Mouse (Mus musculus): ENCODE data around the gene Capns1. TPM values are rescaled to one million over a fixed set of nuclear protein-coding genes. Genes with fewer than 3 reads are reported as not detected.

Gene Capns1
- polyA plus RNA-seq, 1 experiment from 2014 or later: 54.9 TPM

- no peak for ATAC-seq (replicated peaks; ENCODE audit: low FRiP score)
- no peaks in the 10 kb centered on the region for H3K27me3 ChIP-seq (replicated peaks; ENCODE audit: control insufficient read depth, insufficient read depth, low read length)
- H3K4me2 ChIP-seq: no peak overlapping the region
- H3K27ac ChIP-seq (ENCODE audit: low read depth, low read length): no peak overlapping the region
- no peaks in the 10 kb centered on the region for H3K4me1 ChIP-seq (replicated peaks; ENCODE audit: control insufficient read depth, insufficient read depth, low read length)
- H3K9me3 ChIP-seq (ENCODE audit: control insufficient read depth, low read length): peaks cover 19% of the 10 kb centered on the region
- WGBS: 93% methylated on average over 5 of the region's 5 CpGs
- H3K9ac ChIP-seq (ENCODE audit: low read depth, low read length): no peak overlapping the region
- H3K4me3 ChIP-seq (ENCODE audit: low read depth, low read length): no peak overlapping the region
- DNase-seq (ENCODE audit: low spot score): no peak
- peaks cover 25% of the 10 kb centered on the region for H3K36me3 ChIP-seq (ENCODE audit: control insufficient read depth, insufficient read depth, low read length)
Measured at GRCm38 (mm10) chr7:30147011-30147410, 51.6 kb downstream of the Capns1 start.

GRCm38 (mm10) chr7:30143555-30144209 lies 54.9 kb downstream of the Capns1 start:
- Histone ChIP-seq H3K9ac (ENCODE audit: low read depth, low read length) (peak overlapping the region; percentile 47), H3K27me3 (replicated peaks; ENCODE audit: control insufficient read depth, insufficient read depth, low read length) (no peaks in the 10 kb centered on the region), H3K9me3 (ENCODE audit: control insufficient read depth, low read length) (no peaks in the 10 kb centered on the region; the same call in 1 of the 2 replicates), H3K4me2 (peak overlapping the region; percentile 49), H3K4me3 (ENCODE audit: low read depth, low read length) (peak overlapping the region; percentile 44), H3K36me3 (ENCODE audit: control insufficient read depth, insufficient read depth, low read length) (peaks cover 8% of the 10 kb centered on the region), H3K4me1 (replicated peaks; ENCODE audit: control insufficient read depth, insufficient read depth, low read length) (no peaks in the 10 kb centered on the region), H3K27ac (ENCODE audit: low read depth, low read length) (no peak overlapping the region)
- WGBS: 7% methylated on average over 35 of the region's 35 CpGs
- ATAC-seq (replicated peaks; ENCODE audit: low FRiP score): peak; percentile 82
- DNase-seq (ENCODE audit: low spot score): peak; percentile 81

GRCm38 (mm10) chr7:30143170-30143554 lies 55.4 kb downstream of the Capns1 start:
- no peaks in the 10 kb centered on the region for H3K27me3 ChIP-seq (replicated peaks; ENCODE audit: control insufficient read depth, insufficient read depth, low read length)
- H3K4me2 ChIP-seq: peak overlapping the region; percentile 49
- no peaks in the 10 kb centered on the region for H3K4me1 ChIP-seq (replicated peaks; ENCODE audit: control insufficient read depth, insufficient read depth, low read length)
- ATAC-seq (replicated peaks; ENCODE audit: low FRiP score) (peak; percentile 32; the same call in 1 of the 2 replicates), DNase-seq (ENCODE audit: low spot score) (no peak)
- H3K9me3 ChIP-seq (ENCODE audit: control insufficient read depth, low read length): no peaks in the 10 kb centered on the region; the same call in 1 of the 2 replicates
- H3K36me3 ChIP-seq (ENCODE audit: control insufficient read depth, insufficient read depth, low read length): peaks cover 8% of the 10 kb centered on the region
- 16% methylated on average over 8 of the region's 8 CpGs for WGBS
- peak overlapping the region; percentile 44 for H3K4me3 ChIP-seq (ENCODE audit: low read depth, low read length)
- no peak overlapping the region for H3K27ac ChIP-seq (ENCODE audit: low read depth, low read length)
- H3K9ac ChIP-seq (ENCODE audit: low read depth, low read length): no peak overlapping the region; the same call in 1 of the 2 replicates

Other genes with a start within 250 kb of the Capns1 start
- gene Zfp74, start 244.7 kb downstream of the Capns1 start, polyA plus RNA-seq (2014; fragmentation: Nextera tagmentation; extraction: Ambion mirVana): 6.7 and 7.0 TPM in 2 replicates
- 23.6 and 25.3 TPM in 2 replicates for gene Zfp568, start 214.9 kb downstream of the Capns1 start, polyA plus RNA-seq (2014; fragmentation: Nextera tagmentation; extraction: Ambion mirVana)
- 1.4 and 1.8 TPM in 2 replicates for gene Zfp14, start 147.4 kb downstream of the Capns1 start, polyA plus RNA-seq (2014; fragmentation: Nextera tagmentation; extraction: Ambion mirVana)
- gene Zfp82, start 125.9 kb downstream of the Capns1 start, polyA plus RNA-seq (2014; fragmentation: Nextera tagmentation; extraction: Ambion mirVana): 3.9 and 4.1 TPM in 2 replicates
- 0.32 and 0.43 TPM in 2 replicates for gene Gm26920, start 108.4 kb downstream of the Capns1 start, polyA plus RNA-seq (2014; fragmentation: Nextera tagmentation; extraction: Ambion mirVana)
- 7.6 and 7.7 TPM in 2 replicates for gene Zfp566, start 108.3 kb downstream of the Capns1 start, polyA plus RNA-seq (2014; fragmentation: Nextera tagmentation; extraction: Ambion mirVana)
- gene Zfp260, start 104.0 kb downstream of the Capns1 start, polyA plus RNA-seq (2014; fragmentation: Nextera tagmentation; extraction: Ambion mirVana): 48.6 and 54.6 TPM in 2 replicates
- gene Zfp382, start 76.9 kb downstream of the Capns1 start, polyA plus RNA-seq (2014; fragmentation: Nextera tagmentation; extraction: Ambion mirVana): 2.8 and 2.9 TPM in 2 replicates
- gene Zfp146, start 29.1 kb downstream of the Capns1 start, polyA plus RNA-seq (2014; fragmentation: Nextera tagmentation; extraction: Ambion mirVana): 7.5 and 8.8 TPM in 2 replicates
- 4.7 and 5.1 TPM in 2 replicates for gene Cox7a1, start 14.7 kb downstream of the Capns1 start, polyA plus RNA-seq (2014; fragmentation: Nextera tagmentation; extraction: Ambion mirVana)
- 109 and 129 TPM in 2 replicates for gene Polr2i, start 33.1 kb upstream of the Capns1 start, polyA plus RNA-seq (2014; fragmentation: Nextera tagmentation; extraction: Ambion mirVana)
- 124 and 126 TPM in 2 replicates for gene Tbcb, start 33.5 kb upstream of the Capns1 start, polyA plus RNA-seq (2014; fragmentation: Nextera tagmentation; extraction: Ambion mirVana)
- not detected in 2 replicates for gene Ovol3, start 36.9 kb upstream of the Capns1 start, polyA plus RNA-seq (2014; fragmentation: Nextera tagmentation; extraction: Ambion mirVana)
- not detected in 2 replicates for gene Thap8, start 81.3 kb upstream of the Capns1 start, polyA plus RNA-seq (2014; fragmentation: Nextera tagmentation; extraction: Ambion mirVana)
- 15.3 and 16.0 TPM in 2 replicates for gene Wdr62, start 81.6 kb upstream of the Capns1 start, polyA plus RNA-seq (2014; fragmentation: Nextera tagmentation; extraction: Ambion mirVana)
- gene Clip3, start 92.9 kb upstream of the Capns1 start, polyA plus RNA-seq (2014; fragmentation: Nextera tagmentation; extraction: Ambion mirVana): 16.3 and 17.6 TPM in 2 replicates
- gene Alkbh6, start 109.9 kb upstream of the Capns1 start, polyA plus RNA-seq (2014; fragmentation: Nextera tagmentation; extraction: Ambion mirVana): 38.7 and 43.4 TPM in 2 replicates
- 25.6 and 28.9 TPM in 2 replicates for gene Syne4, start 116.0 kb upstream of the Capns1 start, polyA plus RNA-seq (2014; fragmentation: Nextera tagmentation; extraction: Ambion mirVana)
- not detected in 2 replicates for gene E130208F15Rik, start 122.9 kb upstream of the Capns1 start, polyA plus RNA-seq (2014; fragmentation: Nextera tagmentation; extraction: Ambion mirVana)
- 13.5 and 14.6 TPM in 2 replicates for gene Sdhaf1, start 125.1 kb upstream of the Capns1 start, polyA plus RNA-seq (2014; fragmentation: Nextera tagmentation; extraction: Ambion mirVana)
- gene Lrfn3, start 164.0 kb upstream of the Capns1 start, polyA plus RNA-seq (2014; fragmentation: Nextera tagmentation; extraction: Ambion mirVana): 3.5 TPM in 2 replicates
- gene Tyrobp, start 214.9 kb upstream of the Capns1 start, polyA plus RNA-seq (2014; fragmentation: Nextera tagmentation; extraction: Ambion mirVana): 60.6 and 61.9 TPM in 2 replicates
- gene Hcst, start 221.0 kb upstream of the Capns1 start, polyA plus RNA-seq (2014; fragmentation: Nextera tagmentation; extraction: Ambion mirVana): 2.2 and 2.9 TPM in 2 replicates
- 1.8 and 3.6 TPM in 2 replicates for gene Nfkbid, start 222.9 kb upstream of the Capns1 start, polyA plus RNA-seq (2014; fragmentation: Nextera tagmentation; extraction: Ambion mirVana)
- 18.4 and 19.1 TPM in 2 replicates for gene Aplp1, start 246.7 kb upstream of the Capns1 start, polyA plus RNA-seq (2014; fragmentation: Nextera tagmentation; extraction: Ambion mirVana)

Measured in liver, embryonic 11.5 days (tissue).